Mouse (Mus musculus) olfactory bulb, adult 2 months (tissue): ENCODE measurements around the gene Tmem114. TPM values are rescaled to one million over a fixed set of nuclear protein-coding genes. Genes with fewer than 3 reads are reported as not detected.

ENCODE experiments used
- H3K27ac ChIP-seq: fragments of 200-500 bp; 2 replicates; pipeline ENCODE4 v1.5.1; 2012; ENCODE audit warnings: low read depth, low read length; ENCODE audit not compliant: insufficient read depth
- H3K4me1 ChIP-seq: fragments of 200-500 bp; 2 replicates; pipeline ENCODE4 v1.6.1; 2012; ENCODE audit warnings: low read length; ENCODE audit not compliant: control insufficient read depth, insufficient read depth
- H3K4me3 ChIP-seq: fragments of 200-500 bp; 2 replicates; pipeline ENCODE4 v1.5.1; 2012; ENCODE audit warnings: mild to moderate bottlenecking, low read depth, low read length, moderate library complexity; ENCODE audit not compliant: insufficient read depth
- CTCF ChIP-seq: fragments of 200-500 bp; IDR thresholded peaks from 2 replicates; pipeline ENCODE4 v1.5.1; 2012; ENCODE audit warnings: low read depth, mild to moderate bottlenecking, low read length, moderate library complexity; ENCODE audit not compliant: insufficient read depth
- POLR2A ChIP-seq: fragments of 200-500 bp; IDR thresholded peaks from 2 replicates; pipeline ENCODE4 v1.6.1; 2012; ENCODE audit warnings: mild to moderate bottlenecking, low read depth, low read length, moderate library complexity; ENCODE audit not compliant: insufficient read depth
- WGBS: fragments of 180-500 bp; shearing (Covaris S2); methylation state at CpG from one replicate; pipeline ENCODE4 v1.1.7; 2018; 5-methylcytosine and 5-hydroxymethylcytosine counted together
- polyA plus RNA-seq: library from polyadenylated mRNA; stranded (reverse); fragments of >200 nt; gene quantifications from 2 replicates; pipeline ENCODE4 v1.2.4, GENCODE M21; 2012; ENCODE audit warnings: low replicate concordance; ENCODE audit not compliant: missing spikeins, insufficient read depth, insufficient read length

The Tmem114 gene
- polyA plus RNA-seq, 1 experiment: not detected

GRCm38 (mm10) chr16:8417011-8417720 is 7.8 kb downstream of the Tmem114 start:
- no peak overlapping the region for H3K4me3 ChIP-seq
- H3K27ac ChIP-seq: no peak overlapping the region
- H3K4me1 ChIP-seq: peaks cover 5% of the 10 kb centered on the region; the same call in 1 of the 2 replicates
- TF ChIP-seq CTCF (no peak), POLR2A (no peak)
- 61% methylated on average over 20 of the region's 20 CpGs for WGBS

- no peak overlapping the region for H3K4me3 ChIP-seq
- WGBS: 84% methylated on average over 8 of the region's 8 CpGs
- no peak overlapping the region for H3K27ac ChIP-seq
- peaks cover 5% of the 10 kb centered on the region; the same call in 1 of the 2 replicates for H3K4me1 ChIP-seq
- no peak for TF ChIP-seq CTCF
- TF ChIP-seq POLR2A: no peak
Measured at GRCm38 (mm10) chr16:8415996-8416395, 8.9 kb downstream of the Tmem114 start.

GRCm38 (mm10) chr16:8413441-8413840 is 11.5 kb downstream of the Tmem114 start:
- 86% methylated on average over 8 of the region's 8 CpGs for WGBS
- H3K27ac ChIP-seq: no peak overlapping the region
- no peak overlapping the region for H3K4me3 ChIP-seq
- peaks cover 5% of the 10 kb centered on the region; the same call in 1 of the 2 replicates for H3K4me1 ChIP-seq
- TF ChIP-seq POLR2A (no peak), CTCF (no peak)

- 15% methylated on average over 7 of the region's 7 CpGs for WGBS
Measured at GRCm38 (mm10) chr16:8412213-8412612, 12.7 kb downstream of the Tmem114 start.

GRCm38 (mm10) chr16:8409197-8409596 is 15.7 kb downstream of the Tmem114 start:
- TF ChIP-seq CTCF (no peak), POLR2A (no peak)
- H3K27ac ChIP-seq: no peak overlapping the region
- 37% methylated on average over 10 of the region's 10 CpGs for WGBS
- no peaks in the 10 kb centered on the region for H3K4me1 ChIP-seq
- H3K4me3 ChIP-seq: no peak overlapping the region

More at GRCm38 (mm10) chr16:8412213-8412612, 12.7 kb downstream of the Tmem114 start:
- TF ChIP-seq CTCF: no peak
- TF ChIP-seq POLR2A: no peak
- H3K4me1 ChIP-seq: peaks cover 3% of the 10 kb centered on the region; the same call in 1 of the 2 replicates
- no peak overlapping the region for H3K27ac ChIP-seq
- no peak overlapping the region for H3K4me3 ChIP-seq

GRCm38 (mm10) chr16:8406708-8407107 is 18.2 kb downstream of the Tmem114 start:
- no peaks in the 10 kb centered on the region for H3K4me1 ChIP-seq
- no peak overlapping the region for H3K4me3 ChIP-seq
- TF ChIP-seq CTCF: peak; percentile 46; the same call in 1 of the 2 replicates
- no peak for TF ChIP-seq POLR2A
- H3K27ac ChIP-seq: no peak overlapping the region
- WGBS: under 1% methylated on average over 6 of the region's 6 CpGs

- H3K4me3 ChIP-seq: no peak overlapping the region
- 85% methylated on average over 2 of the region's 2 CpGs for WGBS
- no peak overlapping the region for H3K27ac ChIP-seq
- TF ChIP-seq CTCF (no peak), POLR2A (no peak)
- no peaks in the 10 kb centered on the region for H3K4me1 ChIP-seq
Measured at GRCm38 (mm10) chr16:8402663-8403062, 22.3 kb downstream of the Tmem114 start.

GRCm38 (mm10) chr16:8401171-8401955 is 23.6 kb downstream of the Tmem114 start:
- H3K4me3 ChIP-seq: no peak overlapping the region
- H3K4me1 ChIP-seq: no peaks in the 10 kb centered on the region
- WGBS: 79% methylated on average over 9 of the region's 9 CpGs
- no peak overlapping the region for H3K27ac ChIP-seq
- TF ChIP-seq CTCF: no peak
- TF ChIP-seq POLR2A: no peak

- H3K4me1 ChIP-seq: no peaks in the 10 kb centered on the region
- WGBS: 76% methylated on average over 6 of the region's 6 CpGs
- H3K27ac ChIP-seq: no peak overlapping the region
- H3K4me3 ChIP-seq: no peak overlapping the region
- TF ChIP-seq CTCF: no peak
Measured at GRCm38 (mm10) chr16:8399868-8400267, 25.1 kb downstream of the Tmem114 start.
